Mouse (Mus musculus) induced T-regulatory cell, adult 2 months (primary cell): Measurements from ENCODE around the gene Npepl1.

Source experiments
- DNase-seq: peaks from one replicate; pipeline ENCODE4 v3.0.0-alpha.2; 2012; ENCODE audit warnings: low read depth

Npepl1 gene

DNA sequence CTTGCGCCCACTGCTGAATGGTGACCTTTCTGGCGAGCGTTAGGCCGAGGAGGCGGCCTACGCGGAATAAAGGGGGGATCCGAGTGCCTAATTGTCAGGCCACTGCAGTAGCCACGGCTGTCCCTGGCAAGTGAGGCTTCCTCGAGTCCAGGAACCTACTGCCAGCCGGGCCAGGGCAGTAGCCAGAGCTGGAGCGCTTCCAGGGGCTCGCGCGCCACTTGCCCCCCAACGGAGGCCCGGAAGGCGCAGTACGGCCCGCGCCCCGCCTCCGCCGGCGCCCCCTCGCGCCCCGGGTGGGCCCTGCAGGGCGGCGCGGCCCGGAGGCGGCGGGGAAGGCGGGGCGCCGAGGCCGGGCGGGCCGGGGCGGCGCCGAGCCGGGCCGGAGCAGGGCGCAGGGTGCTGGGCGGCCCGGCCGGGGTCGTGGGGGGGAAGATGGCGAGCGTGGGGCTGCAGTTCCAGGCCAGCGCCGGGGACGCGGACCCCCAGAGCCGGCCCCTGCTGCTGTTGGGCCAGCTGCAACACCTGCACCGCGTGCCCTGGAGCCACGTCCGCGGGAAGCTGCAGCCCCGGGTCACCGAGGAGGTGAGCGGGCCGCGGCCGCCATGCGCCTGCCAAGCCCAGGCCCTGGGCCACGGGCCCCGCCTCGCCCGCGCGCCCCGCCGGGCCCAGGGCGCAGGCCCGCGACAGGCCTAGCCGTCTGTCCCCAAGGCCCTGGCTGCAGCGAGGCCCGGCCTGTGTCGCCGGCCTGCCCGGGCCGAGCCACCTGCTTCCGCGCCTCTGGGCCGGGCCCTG, at the start of gene Npepl1:
TSS of gene Npepl1 (plus strand) at position 359 of the 792 bp plus-strand sequence.
- DNase-seq, result peak; percentile 75

DNA sequence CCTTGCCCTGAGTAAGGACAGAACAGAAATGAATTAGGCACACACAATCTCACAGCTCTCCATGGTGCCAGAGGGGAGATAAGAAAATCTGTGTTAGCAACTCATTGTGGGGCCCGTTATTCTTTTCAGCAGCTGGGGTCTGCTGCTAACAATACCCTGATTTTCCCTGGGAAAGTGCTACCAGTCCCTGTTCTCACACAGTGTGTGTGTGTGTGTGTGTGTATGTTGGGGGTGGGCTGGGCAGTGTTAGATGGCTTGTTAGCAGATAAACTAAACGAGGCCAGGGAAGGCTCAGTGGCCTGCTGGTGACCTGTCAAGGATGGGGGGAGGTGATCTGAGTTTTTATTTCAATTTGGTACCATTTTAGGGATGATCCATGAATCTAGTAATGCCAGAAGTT, 48.9 kb upstream of the Npepl1 start:
- no peak for DNase-seq

DNA sequence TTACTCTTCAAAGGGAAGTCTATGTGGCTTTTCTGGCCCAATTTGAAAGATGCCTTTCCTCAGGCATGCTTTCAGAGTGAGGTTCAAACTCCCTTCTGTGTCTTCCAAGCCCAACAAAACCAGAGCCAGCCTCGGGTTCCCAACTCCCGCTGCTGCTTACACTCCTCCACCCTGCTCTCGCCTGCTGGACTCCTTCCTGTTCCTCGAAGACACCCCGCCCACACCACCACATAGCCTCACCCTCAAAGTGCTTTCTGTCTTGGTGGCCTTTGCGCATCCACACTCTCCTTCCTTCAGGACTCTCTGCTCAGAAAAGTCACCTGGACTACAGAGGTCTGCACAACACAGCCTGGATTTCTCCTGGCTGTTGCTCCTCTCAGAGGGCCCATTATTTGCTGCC, 47.1 kb upstream of the Npepl1 start:
- no peak for DNase-seq

DNA sequence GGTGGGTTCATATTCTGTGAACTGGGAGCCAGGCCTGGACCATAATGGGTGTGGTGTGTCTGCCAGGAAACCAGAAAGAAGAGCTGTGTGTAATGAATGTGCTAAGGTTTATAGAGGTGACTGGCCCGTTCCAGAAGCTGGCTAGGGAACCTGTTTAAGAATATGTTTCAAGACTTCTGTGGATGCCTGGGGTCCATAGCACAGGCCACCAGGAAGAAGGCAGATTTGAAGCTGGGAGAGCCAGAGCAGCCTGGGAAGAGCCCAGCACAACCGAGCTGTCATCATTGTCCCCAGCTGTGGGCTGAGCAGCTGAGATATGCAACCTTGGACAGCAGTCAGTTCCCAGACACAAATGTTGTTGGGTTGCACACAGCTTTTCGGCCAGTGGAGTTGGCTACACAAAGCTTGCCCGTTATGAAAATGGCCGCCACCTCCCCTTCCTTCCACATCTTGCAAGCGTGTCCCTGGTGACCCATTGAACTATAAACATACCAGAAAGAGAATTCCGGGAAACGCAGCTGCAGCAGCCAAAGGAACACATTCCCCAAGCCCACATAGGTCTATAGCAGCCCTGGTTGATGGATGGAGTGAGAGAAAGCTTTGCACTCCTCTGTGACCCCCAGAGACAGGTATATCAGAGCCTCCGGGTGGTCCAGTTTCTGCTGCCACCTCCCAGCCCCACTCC, 46.5 kb upstream of the Npepl1 start:
- no peak for DNase-seq

DNA sequence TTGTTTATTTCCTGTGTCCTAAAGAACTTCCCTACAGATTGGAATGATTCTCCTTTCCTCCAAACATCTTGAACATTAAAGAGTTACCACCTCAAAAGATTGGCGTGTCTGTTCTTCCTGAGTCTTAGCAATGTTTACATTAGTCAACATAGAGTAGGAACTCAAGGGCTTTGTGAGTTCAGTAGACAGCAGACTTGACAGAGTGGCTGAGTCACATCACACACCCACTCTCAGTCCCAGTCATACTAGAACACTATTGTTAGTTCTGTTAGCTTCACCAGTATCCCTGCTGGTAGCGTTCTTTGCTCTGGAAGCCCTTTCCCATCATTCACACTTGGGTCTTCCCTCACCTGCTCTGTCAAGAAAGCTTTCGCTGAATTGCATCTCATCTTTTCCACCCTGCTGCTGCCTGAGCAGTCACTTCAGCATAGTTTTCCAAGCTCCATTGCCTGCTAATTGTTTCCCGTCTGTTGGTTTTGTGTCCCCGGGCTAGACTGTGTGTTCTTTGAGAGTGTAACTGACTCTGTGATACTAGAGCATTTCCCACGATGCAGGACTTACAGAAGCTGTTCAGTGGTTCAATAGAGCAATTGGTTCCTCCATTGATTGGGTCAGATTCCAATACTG, 42.2 kb upstream of the Npepl1 start:
- DNase-seq, result no peak

DNA sequence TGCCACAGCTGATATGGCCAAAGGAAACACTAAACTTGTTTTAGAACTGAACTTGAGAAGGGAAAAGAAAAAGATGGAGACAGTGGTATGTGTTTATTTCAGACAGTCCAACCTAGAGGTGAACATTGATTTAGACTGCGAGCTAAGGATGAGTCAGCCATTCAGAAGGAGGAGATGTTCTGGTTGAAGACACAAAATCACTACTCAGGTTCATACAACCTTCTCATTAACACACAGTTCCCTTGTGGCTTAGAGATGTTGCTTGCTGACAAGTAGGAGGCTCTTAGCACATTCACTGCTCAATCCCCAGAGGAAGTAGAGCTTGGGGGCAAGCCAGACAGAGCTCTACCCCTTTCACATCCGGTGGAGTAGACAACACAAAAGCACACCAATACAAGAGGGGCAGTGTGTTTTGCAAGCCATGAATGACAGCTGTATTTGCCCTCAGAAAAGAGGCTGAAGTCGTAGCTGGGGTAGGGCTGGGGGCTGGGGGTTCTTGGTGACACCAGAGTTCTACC, 40.6 kb upstream of the Npepl1 start:
- DNase-seq, result peak; percentile 20

DNA sequence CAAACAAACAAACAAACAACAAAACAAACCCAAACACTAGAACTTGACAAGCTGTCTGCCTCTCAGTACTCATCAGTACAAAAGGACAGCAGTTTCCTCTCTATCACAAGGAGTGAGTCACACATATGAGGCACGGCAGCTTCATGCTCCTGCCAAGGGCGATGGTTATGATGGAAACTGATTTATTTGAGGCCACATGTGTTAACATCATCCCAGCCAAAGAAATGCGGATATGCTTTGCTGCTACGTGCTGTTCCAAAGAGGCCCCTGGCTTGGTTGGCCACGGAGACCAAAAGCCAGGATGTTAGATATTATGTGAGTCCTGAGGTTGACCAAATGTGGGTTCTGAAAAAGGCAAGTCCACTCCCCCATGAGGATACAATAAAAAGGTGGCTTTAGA, 38.7 kb upstream of the Npepl1 start:
- no peak for DNase-seq

DNA sequence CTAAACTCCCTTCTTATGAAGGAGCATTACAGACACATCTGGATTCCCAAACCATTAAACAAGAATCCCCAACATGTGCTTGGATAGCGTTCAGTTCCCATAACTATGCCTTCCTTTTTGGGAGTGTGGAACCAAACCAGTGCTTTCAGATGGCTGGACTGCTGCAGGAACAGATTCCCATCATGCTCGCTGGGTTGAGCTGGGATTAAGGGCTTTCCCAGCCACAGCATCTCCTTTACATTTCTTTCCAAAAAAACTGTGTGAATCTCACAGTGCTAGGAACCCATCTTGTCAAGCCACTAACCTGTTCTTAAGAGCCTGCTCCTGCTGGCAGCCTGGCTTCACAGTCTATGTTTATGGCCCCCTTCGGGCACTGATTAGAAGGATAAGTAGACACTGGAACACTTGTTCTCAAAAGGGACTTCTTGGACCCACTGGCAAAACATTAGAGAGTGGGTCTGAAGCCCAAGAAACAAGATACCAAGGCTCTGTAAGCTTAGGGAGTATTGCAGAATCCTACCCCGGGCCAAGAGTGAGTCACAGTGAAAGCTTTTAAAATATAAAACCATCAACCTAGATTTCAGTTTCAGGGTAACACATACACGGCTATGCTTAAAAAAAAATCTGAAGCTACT, 36.9 kb upstream of the Npepl1 start:
- DNase-seq, result no peak

DNA sequence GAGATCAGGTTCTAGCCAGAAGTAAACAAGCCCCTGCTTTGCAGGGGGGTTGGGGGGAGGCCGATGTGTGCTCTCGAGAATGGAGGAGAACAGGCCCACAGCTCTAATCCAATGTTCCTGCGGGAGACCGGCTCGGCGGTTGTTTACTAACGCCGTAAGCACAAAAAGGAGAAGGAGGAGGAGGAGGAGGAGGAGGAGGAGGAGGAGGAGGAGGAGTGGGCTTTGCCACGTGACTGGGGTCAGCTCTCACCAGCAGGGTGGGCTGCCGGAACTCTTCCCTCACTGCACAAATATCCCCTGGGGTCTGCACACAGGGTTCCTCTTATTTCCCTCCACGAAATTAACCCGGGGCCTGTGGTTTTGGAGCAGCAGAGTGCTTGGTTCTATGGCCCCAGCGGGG, 35.5 kb upstream of the Npepl1 start:
- DNase-seq, result no peak

DNA sequence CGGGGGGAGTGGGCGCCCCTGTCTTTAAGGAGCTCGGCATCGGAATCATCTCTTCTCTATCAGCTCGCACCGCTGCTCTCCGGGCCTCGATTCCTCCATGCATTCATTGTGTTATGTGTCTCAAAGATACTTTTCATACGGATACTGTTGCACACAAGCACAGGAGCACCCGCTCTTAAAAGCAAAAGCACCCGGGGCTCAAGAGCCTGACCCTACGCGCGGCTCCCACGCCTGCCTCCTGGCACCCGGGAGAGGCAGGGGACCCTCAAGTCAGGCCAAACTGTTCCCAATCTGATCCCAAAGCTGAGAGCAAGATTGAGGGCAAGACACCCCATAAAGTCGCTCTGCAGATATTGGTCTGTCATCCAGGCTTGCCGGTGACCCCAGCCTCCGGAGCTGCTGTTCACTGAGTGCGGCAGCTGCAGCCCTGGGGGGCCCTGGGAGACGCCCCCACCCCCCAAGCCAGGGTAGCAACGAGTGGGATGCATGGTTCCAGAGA, 35.0 kb upstream of the Npepl1 start:
- peak; percentile 16 for DNase-seq

DNA sequence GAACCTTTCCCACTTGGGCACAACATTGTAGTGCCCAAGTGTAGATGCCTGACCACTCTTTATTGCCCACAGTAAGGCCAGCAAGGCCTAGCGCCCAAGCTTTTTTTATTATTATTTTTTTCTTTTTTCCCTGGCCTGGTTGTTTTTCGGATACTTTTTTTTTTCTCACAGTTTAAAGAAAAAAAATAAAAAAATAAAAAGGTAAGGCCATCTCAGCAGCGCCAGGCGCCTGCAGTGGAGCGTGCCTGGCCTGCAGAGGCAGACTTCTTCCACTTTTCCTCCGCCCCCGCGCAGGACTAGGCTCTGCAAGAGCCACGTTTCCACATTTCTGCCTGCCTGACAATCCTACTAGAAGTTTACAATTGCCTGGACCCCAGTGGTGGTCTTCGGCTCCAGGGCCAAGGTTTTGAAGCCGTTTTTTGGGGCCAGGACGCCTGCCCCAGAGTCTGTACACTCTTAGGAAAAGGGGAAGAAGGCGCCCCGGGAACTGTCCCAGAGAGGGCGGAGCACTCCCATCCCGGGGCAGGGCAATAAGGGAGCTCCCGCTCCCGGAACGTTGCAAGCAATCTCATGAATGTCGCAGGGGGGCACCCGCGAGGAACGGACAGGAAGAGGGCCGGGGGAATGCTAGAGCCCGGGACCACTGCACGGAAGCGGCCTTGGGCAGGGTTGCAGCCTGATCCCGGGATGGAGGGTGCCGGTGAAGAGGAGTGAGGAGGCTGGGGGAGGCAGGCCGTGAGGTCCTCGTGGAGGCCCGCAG, 34.3 kb upstream of the Npepl1 start, which contains the start of gene Stx16:
TSS of gene Stx16 (plus strand) at position 636 of the 760 bp plus-strand sequence.
- peak; percentile 85 for DNase-seq

DNA sequence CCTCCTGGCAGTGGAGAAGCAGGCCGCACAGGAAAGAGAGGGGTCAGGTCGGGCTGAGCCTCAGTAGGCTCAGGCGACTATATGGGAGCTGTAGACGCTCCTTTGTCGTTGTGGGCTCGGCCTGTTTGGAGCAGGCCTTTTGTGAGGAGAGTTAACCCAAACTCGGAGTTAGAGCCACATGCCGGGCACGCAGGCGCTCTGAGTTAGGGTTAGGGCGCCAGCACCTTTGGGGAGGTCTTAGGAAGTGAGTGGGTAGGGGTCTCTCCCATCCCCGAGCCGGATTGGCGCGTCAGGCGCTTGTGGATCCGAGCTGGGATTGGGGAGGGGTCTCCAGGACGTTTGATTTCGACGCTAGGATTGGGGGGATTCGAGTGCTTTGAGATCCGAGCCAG, 33.7 kb upstream of the Npepl1 start:
- no peak for DNase-seq

DNA sequence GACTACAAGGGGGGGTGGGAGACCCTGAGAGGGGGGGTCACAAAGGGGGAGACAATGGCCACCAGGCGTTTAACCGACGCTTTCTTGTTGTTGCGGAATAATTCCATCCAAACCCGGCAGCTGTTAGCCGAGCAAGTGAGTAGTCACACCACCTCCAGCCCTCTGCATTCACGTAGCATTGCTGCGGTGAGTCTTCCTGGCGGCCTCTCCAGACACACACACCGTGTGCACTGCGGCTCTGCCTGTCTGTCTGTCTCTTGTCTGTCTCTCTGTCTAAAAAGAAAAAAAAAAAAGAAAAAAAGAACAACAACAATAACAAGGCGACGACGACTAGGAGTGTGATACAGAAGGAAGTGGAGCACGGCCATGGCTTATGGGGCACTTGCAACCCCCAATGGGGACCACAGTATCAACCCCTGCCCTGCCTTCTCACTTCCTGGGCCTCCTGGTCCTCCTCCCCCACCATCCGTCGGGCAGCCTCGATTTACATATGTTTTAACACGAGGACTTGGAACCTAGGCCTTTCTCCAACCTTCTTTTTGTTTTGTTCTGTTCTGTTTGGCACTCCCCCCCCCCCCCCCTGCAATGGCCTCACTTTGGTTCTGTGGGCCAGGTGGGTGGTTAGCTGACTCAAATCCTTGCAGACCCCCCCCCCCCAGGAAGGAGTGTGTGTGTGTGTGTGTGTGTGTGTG, 33.0 kb upstream of the Npepl1 start:
- peak; percentile 80 for DNase-seq

DNA sequence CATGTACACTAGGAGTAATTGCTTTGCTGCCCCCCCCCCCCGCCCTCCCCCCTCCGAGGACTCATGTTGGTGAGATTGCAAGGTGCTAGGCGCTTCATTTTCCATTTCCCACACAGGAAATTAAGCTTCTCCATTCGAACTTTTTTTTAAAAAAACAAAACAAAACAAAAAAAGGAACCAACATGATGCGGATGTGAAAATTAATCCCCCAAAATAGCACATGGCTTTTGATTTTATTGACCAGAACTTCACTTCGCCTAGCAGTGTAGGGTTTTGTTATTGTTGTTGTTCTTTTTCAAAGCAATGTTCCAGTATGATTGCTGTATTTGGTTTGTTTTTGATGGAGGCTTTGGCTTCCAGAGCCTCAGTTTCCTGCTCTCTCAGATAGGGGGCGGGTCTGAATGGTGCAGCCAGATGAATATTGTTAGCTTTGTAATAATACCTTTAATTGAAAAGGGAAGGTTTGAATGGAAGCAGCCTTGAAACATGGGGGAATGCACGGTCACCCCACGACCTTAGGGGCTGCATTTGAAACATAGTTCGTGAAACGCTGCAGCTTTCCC, 32.3 kb upstream of the Npepl1 start:
- no peak for DNase-seq

DNA sequence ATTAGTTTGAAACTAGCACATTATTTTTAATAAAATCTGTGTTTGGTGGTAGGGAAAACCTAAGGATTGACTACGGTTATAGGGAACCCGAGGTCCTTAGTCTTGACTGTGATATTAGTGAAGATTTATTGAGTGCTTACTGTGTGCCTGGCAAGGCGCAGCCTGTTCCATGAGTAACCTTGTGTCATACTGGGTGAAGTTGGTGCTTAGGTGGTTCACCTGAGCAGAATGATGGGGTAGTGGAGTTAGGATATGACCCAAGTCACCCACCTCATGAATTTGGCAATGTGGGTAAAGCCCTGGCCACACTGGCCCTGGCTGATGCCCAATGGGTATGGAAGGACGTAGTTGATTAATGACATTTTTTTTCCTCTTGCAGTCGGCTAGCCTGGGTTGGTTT, 28.3 kb upstream of the Npepl1 start:
- no peak for DNase-seq

DNA sequence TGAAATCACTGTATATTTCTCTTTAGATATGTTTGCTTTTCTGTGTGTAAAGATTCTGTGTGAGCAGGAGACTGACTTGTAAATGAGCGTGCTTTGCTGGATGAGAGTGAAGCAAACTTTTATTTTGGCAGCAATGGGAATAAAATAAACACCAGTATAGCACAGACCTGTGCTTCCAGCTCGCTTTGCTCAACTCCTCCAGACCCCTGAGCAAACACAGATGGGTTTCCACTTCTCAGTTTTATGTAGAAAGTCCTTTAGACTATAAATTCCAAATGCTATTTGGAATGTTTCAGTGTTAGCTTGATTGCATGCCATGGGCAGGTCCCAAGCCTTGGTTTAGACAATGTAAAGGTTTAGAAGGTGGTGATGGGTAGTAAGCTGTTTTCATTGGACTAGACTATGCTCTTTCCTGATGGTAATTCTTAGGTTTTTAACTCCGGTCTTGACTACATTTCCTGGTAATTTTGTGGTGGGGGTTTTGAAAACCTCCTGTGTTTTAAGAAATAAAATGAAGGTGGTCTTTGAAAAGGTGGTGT, 27.7 kb upstream of the Npepl1 start:
- no peak for DNase-seq

DNA sequence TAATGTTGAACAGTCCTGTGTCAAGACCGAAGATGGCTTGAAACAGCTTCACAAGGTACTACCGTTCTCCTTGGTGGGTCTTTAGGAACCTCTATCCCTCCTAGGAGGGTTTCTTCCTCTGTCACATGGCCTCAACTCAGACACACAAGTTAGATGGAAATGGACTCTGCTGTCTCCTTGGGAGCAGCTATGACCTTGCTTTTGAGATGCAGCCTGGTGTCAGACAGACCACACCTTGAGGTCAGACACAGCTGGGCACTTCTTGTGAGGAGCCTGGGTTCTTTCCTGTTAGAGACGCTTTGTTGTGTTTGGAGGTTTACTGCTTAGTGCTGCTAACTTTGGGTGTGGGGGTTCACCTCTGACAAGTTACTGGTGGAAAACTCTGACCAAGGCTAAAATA, 15.1 kb upstream of the Npepl1 start:
- no peak for DNase-seq

DNA sequence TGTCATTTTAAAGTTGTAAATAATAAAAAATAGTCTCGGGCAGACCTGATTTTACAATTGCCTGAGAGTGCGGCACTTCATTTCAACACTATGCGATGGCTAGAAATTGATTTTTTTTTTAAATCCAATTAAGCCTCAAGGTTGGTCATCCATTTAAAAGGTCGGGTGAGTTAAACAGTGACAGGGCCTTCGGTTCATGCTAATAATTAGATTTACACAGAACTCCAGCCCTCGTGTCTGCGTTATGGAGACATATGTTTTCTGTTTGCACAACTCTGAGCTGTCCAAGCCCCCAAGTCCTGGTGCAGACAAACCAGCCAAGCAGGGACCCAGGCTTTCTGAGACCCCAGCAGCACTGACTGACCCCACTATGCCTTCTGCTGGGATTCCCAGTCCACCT, 7.8 kb upstream of the Npepl1 start:
- no peak for DNase-seq

DNA sequence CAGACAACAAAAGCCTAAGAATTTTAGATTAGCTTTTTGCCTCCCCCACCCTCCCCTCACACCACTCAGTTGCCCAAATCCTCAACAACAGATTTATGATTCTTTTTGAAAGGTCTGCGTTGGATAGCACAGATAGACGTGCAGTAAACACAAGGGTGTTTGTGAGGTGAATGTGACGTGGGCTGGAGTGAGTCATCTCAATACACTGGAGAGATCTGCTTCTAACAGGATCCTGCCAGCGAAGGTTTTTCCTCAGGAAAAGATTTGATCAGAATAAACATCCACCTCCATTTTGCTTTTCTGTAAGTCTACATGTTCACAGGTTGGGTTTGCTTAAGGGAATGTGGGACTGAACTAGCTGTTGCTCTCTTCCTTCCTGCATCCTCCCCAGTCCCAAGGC, 6.6 kb upstream of the Npepl1 start:
- no peak for DNase-seq

DNA sequence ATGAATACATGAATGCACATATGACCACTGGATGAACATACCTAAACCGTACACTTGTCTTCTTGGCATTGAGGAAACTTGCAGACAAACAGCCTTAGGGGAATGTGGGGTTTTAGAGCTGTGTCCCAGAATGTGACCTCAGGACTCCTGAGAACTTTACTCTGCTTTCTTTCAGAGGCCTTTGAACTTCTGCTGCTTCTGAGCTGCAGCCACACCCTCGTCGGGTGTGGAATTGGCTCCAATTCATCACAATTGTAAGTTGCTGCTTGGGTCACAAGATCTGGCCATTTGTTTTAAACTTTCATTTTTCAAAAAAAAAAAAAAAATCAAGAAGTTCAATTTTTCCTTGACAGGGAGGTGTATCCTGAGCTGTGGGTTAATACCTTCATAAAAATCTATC, 2.8 kb upstream of the Npepl1 start:
- no peak for DNase-seq
